Mouse (Mus musculus): Measurements from ENCODE around the gene Igfbp6. TPM values are rescaled to one million over a fixed set of nuclear protein-coding genes. Genes with fewer than 3 reads are reported as not detected.
A peak's percentile ranks its signal among the peaks of the same experiment; 100 is the strongest.

Igfbp6 gene
- polyA plus RNA-seq, 1 experiment = 34.3 TPM

DNA sequence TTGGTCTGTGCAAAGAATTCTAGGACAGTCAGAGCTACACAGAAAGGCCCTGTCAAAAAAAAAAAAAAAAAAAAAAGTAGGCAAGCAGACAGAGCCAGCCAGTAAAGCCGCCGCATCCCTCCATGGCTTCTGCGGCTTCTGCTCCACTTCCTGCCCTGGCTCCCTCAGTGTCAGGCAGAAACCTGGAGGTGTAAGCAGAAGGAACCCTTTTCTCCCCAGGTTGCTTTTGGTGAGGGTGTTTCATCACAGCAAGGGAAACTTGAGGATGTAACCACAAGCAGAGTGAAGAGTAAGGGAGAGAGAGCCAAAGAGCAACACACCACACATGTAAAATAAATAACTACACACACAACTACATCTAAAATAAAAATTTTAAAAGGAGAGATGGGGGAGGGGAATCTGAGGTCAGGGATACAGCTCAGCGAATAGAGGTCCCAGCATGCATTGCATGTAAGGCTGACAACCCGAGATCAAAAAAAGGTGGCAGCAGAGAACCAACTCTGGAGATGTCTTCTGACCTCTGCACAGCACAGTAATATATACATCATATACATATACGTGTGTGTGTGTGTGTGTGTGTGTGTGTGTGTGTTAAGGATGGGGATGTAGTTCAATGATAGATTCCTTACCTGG lies 21.4 kb downstream of the Igfbp6 start:
- DNase-seq (ENCODE audit: low read depth, low spot score) = no peak
- WGBS = 53% methylated on average over 6 of the region's 6 CpGs

- WGBS = 29% methylated on average over 6 of the region's 6 CpGs
- DNase-seq (ENCODE audit: low read depth, low spot score) = no peak
Measured at GRCm38 (mm10) chr15:102167620-102168021, 23.5 kb downstream of the Igfbp6 start.

GRCm38 (mm10) chr15:102169064-102169463 lies 24.9 kb downstream of the Igfbp6 start:
- 72% methylated on average over 2 of the region's 2 CpGs for WGBS
- DNase-seq (ENCODE audit: low read depth, low spot score) = no peak

GRCm38 (mm10) chr15:102173581-102173980 lies 29.4 kb downstream of the Igfbp6 start:
- peak; percentile 79 for DNase-seq (ENCODE audit: low read depth, low spot score)
- WGBS = 31% methylated on average over 3 of the region's 3 CpGs

- DNase-seq (ENCODE audit: low read depth, low spot score) = no peak
- 82% methylated on average over 16 of the region's 16 CpGs for WGBS
Measured at GRCm38 (mm10) chr15:102175736-102176319, 31.7 kb downstream of the Igfbp6 start.

GRCm38 (mm10) chr15:102176571-102177316 lies 32.6 kb downstream of the Igfbp6 start:
- no peak for DNase-seq (ENCODE audit: low read depth, low spot score)
- WGBS = 34% methylated on average over 7 of the region's 7 CpGs

DNA sequence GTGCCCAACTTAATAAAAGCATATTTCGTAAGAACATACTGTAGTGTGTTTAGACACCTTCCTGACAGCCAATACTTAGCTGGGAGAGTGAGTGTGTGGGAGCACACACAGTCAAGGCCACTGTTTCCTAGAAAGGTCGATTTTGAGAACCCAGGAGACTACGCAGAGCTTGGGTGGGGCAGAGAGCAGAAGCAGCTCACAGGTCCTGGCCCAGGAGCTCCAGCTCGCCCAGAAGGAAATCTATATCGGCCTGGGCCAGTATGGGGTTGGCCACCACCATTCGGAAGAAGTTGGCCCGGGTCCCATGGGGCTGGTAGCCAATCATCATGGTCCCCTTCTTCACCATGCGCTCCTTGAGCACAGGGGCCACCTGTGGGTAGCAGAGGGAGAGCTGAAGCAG lies 33.3 kb downstream of the Igfbp6 start:
- WGBS = 62% methylated on average over 8 of the region's 8 CpGs
- DNase-seq (ENCODE audit: low read depth, low spot score) = no peak

GRCm38 (mm10) chr15:102178279-102178678 lies 34.1 kb downstream of the Igfbp6 start:
- DNase-seq (ENCODE audit: low read depth, low spot score) = no peak
- 14% methylated on average over 6 of the region's 6 CpGs for WGBS

DNA sequence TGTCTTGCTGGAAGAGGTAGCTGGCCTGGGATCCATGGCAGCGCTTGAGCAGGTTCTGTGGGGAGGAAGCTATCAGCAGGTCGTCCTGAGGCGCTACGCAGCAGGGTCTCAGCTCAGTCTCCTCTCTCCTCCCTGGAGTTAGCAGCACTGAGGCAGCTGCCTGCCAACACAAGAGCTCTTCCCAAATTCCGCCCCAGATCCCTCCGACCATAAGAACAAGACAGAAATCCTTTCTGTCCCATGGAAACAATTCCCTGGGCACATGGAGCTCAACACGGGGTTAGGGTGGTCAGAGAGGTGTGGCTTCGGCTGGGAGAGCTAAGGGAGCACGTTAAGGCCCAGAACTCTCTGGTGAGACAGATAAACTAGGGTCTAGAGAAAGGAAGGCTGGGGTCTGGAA lies 34.9 kb downstream of the Igfbp6 start:
- no peak for DNase-seq (ENCODE audit: low read depth, low spot score)
- 89% methylated on average over 9 of the region's 9 CpGs for whole genome bisulfite sequencing

DNA sequence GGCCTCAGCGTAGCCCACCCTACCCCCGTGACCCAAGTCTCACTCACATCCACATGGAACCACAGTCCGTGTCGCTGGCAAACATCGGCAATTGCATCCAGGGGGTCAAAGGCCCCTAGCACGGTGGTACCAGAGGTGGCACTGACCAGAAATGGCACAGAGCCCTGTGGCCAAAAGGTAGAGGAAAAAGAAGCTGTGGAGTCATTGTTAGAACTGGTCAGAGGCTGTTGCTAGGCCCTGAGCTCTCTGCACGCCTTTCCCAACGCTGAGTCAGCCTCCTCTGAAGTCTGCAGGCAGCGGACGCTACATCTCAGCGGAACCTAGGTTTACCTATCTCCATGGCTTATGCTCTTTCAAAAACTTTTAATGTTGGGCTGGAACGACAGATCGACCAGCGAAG lies 35.8 kb downstream of the Igfbp6 start:
- WGBS = 91% methylated on average over 14 of the region's 14 CpGs
- DNase-seq (ENCODE audit: low read depth, low spot score) = no peak

- no peak for DNase-seq (ENCODE audit: low read depth, low spot score)
- 74% methylated on average over 3 of the region's 3 CpGs for WGBS
Measured at GRCm38 (mm10) chr15:102183076-102183475, 38.9 kb downstream of the Igfbp6 start.

GRCm38 (mm10) chr15:102186239-102186638 lies 42.1 kb downstream of the Igfbp6 start:
- WGBS = 85% methylated on average over 11 of the region's 11 CpGs
- no peak for DNase-seq (ENCODE audit: low read depth, low spot score)

- no peak for DNase-seq (ENCODE audit: low read depth, low spot score)
Measured at GRCm38 (mm10) chr15:102188096-102188495, 43.9 kb downstream of the Igfbp6 start.

GRCm38 (mm10) chr15:102188883-102189282 lies 44.7 kb downstream of the Igfbp6 start:
- WGBS = 30% methylated on average over 6 of the region's 6 CpGs
- DNase-seq (ENCODE audit: low read depth, low spot score) = no peak

More at GRCm38 (mm10) chr15:102188096-102188495, 43.9 kb downstream of the Igfbp6 start:
- WGBS = 29% methylated on average over 10 of the region's 10 CpGs

GRCm38 (mm10) chr15:102191699-102192098 lies 47.5 kb downstream of the Igfbp6 start:
- DNase-seq (ENCODE audit: low read depth, low spot score) = no peak
- WGBS = 36% methylated on average over 7 of the region's 7 CpGs

DNA sequence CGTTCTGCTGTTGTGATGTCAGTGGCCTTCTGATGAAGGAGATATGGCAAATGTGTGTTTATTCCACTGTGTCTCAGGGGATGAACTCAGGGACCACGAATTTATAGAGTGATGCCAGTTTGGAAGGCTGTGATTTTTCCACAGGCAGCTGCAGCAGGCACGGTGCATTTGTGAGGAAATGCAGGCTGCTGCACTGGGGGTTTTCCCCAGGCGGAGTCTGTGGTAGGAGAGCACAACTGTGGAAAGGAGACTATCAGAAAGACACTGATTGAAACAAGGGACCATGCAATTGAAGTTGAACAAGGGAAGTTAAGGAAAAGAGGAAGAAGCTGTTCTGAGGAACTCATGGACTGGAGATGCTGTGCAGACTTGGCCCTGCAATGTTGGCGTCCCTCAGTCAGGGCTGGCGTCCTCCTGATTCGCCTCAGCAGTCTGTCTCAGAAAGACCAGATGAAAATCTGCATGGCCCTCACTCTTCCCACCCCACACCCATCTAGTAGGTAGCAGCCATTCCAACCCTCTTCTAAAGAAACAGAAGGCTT lies 48.2 kb downstream of the Igfbp6 start:
- no peak for DNase-seq (ENCODE audit: low read depth, low spot score)
- WGBS = 53% methylated on average over 7 of the region's 7 CpGs

GRCm38 (mm10) chr15:102192820-102193386 lies 48.7 kb downstream of the Igfbp6 start:
- DNase-seq (ENCODE audit: low read depth, low spot score) = no peak
- 44% methylated on average over 5 of the region's 5 CpGs for WGBS

DNA sequence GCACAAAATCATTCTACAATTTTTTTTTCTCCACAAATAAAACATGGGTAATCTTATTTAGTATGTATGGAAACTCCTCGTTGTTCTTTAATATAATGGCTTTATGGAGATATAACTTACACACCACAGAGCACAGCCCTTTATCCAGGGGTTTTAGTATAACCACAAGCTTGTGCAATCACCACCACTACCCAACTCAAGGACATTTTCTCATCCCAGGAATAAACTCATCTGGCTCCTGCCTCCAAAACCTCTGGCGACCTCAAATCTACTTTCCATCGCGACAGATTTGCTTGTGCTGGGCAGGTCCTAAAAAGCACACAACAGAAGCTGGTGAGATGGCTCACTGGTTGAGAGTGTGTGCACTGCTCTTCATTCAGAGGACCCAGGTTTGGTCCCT lies 49.5 kb downstream of the Igfbp6 start:
- WGBS = 65% methylated on average over 4 of the region's 4 CpGs
- no peak for DNase-seq (ENCODE audit: low read depth, low spot score)

- DNase-seq (ENCODE audit: low read depth, low spot score) = no peak
- WGBS = 27% methylated on average over 4 of the region's 4 CpGs
Measured at GRCm38 (mm10) chr15:102194439-102194838, 50.3 kb downstream of the Igfbp6 start.

DNA sequence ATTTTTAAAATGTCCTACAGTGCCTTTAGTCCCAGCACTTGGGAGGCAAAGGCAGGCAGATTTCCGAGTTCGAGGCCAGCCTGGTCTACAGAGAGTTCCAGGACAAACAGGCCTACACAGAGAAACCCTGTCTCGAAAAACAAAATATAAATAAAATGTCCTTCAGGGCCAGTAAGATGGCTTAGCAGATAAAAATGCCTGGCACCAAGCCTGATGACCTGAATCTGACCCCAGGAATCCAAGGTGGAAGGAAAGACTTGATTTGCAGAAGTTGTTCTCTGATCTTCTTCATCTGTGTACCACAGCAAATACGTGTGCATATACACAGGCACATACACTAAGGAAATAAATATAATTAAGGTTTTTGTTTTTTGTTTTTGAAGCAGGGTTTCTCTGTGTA lies 51.2 kb downstream of the Igfbp6 start:
- DNase-seq (ENCODE audit: low read depth, low spot score) = no peak
- WGBS = 47% methylated on average over 4 of the region's 4 CpGs
